Mouse (Mus musculus): ENCODE results near the gene Cops4.

Gene Cops4

GRCm38 (mm10) chr5:100573256-100573655 is 55.1 kb downstream of the Cops4 start:
- in situ Hi-C loops (cut with MboI, MseI), result no loop called here

GRCm38 (mm10) chr5:100574771-100575170 is 56.7 kb downstream of the Cops4 start:
- in situ Hi-C loops (cut with MboI, MseI), result loop anchor here (25.0 kb wide), 1 partner anchor 663 kb away; no protein-coding TSS in a partner anchor

- in situ Hi-C loops (cut with MboI, MseI), result loop anchor here (25.0 kb wide), 1 partner anchor 658 kb away; no protein-coding TSS in a partner anchor
Measured at GRCm38 (mm10) chr5:100578863-100579411, 60.8 kb downstream of the Cops4 start.

- in situ Hi-C loops (cut with MboI, MseI), result loop anchor here (25.0 kb wide), 1 partner anchor 655 kb away; no protein-coding TSS in a partner anchor
Measured at GRCm38 (mm10) chr5:100581622-100582434, 63.7 kb downstream of the Cops4 start.

GRCm38 (mm10) chr5:100582435-100582826 is 64.3 kb downstream of the Cops4 start:
- in situ Hi-C loops (cut with MboI, MseI), result loop anchor here (25.0 kb wide), 1 partner anchor 655 kb away; no protein-coding TSS in a partner anchor

GRCm38 (mm10) chr5:100583066-100583465 is 65.0 kb downstream of the Cops4 start:
- in situ Hi-C loops (cut with MboI, MseI), result loop anchor here (25.0 kb wide), 1 partner anchor 654 kb away; no protein-coding TSS in a partner anchor

GRCm38 (mm10) chr5:100585206-100585644 is 67.1 kb downstream of the Cops4 start:
- in situ Hi-C loops (cut with MboI, MseI), result loop anchor here (5.0 to 25.0 kb wide), 2 partner anchors 57 to 652 kb away; no protein-coding TSS in a partner anchor

- in situ Hi-C loops (cut with MboI, MseI), result loop anchor here (5.0 to 25.0 kb wide), 2 partner anchors 57 to 652 kb away; no protein-coding TSS in a partner anchor
Measured at GRCm38 (mm10) chr5:100585657-100586056, 67.5 kb downstream of the Cops4 start.

GRCm38 (mm10) chr5:100587136-100587535 is 69.0 kb downstream of the Cops4 start:
- in situ Hi-C loops (cut with MboI, MseI), result loop anchor here (5.0 to 25.0 kb wide), 2 partner anchors 55 to 650 kb away; no protein-coding TSS in a partner anchor

GRCm38 (mm10) chr5:100587626-100588025 is 69.5 kb downstream of the Cops4 start:
- in situ Hi-C loops (cut with MboI, MseI), result loop anchor here (5.0 to 25.0 kb wide), 2 partner anchors 55 to 650 kb away; no protein-coding TSS in a partner anchor

- in situ Hi-C loops (cut with MboI, MseI), result loop anchor here (25.0 kb wide), 1 partner anchor 647 kb away; no protein-coding TSS in a partner anchor
Measured at GRCm38 (mm10) chr5:100590505-100590904, 72.4 kb downstream of the Cops4 start.

GRCm38 (mm10) chr5:100594803-100595467 is 76.8 kb downstream of the Cops4 start:
- in situ Hi-C loops (cut with MboI, MseI), result loop anchor here (25.0 kb wide), 1 partner anchor 642 kb away; no protein-coding TSS in a partner anchor

GRCm38 (mm10) chr5:100595999-100596398 is 77.9 kb downstream of the Cops4 start:
- in situ Hi-C loops (cut with MboI, MseI), result loop anchor here (25.0 kb wide), 1 partner anchor 641 kb away; no protein-coding TSS in a partner anchor

Measured in T-helper 2 cell (primary cell).